Mouse (Mus musculus) embryonic stem cell, embryonic (primary cell): ENCODE measurements around the gene Gm47189.
"Not testable (repeated sequence)": the region's sequence is repeated elsewhere in the genome, so short reads cannot be mapped to it uniquely, and the experiment has no call there.

ENCODE experiments used
- CTCF ChIA-PET, 4 experiments: fragments of 300-600 bp in 2 of 4; fragments of 350-600 bp in 2 of 4; sonication (Branson Sonifier 250); formaldehyde crosslinking; loops; one replicate each; lab custom pipeline; 2022; ENCODE audit warnings: inconsistent platforms in 2 of 4; lab: Charles Lee
- POLR2A ChIA-PET, 4 experiments: fragments of 300-600 bp in 2 of 4; fragments of 350-600 bp in 2 of 4; sonication (Branson Sonifier 250); formaldehyde crosslinking; loops; one replicate each; lab custom pipeline; 2022; ENCODE audit warnings: antibody characterized with exemption in 4 of 4, inconsistent platforms in 1 of 4; lab: Charles Lee

The Gm47189 gene

GRCm38 (mm10) chr14:41772341-41772740 is at the start of gene Gm47189:
TSS of gene Gm47189 (minus strand) at chr14:41772441.
- POLR2A ChIA-PET, CTCF ChIA-PET: not testable (repeated sequence)

- CTCF ChIA-PET, POLR2A ChIA-PET: not testable (repeated sequence)
Observed at GRCm38 (mm10) chr14:41755931-41756330, 16.3 kb downstream of the Gm47189 start.

GRCm38 (mm10) chr14:41750514-41750913 is 21.7 kb downstream of the Gm47189 start, which contains the start of gene Gm7929:
TSS of gene Gm7929 (minus strand) at chr14:41750614.
- POLR2A ChIA-PET, CTCF ChIA-PET: not testable (repeated sequence)

DNA sequence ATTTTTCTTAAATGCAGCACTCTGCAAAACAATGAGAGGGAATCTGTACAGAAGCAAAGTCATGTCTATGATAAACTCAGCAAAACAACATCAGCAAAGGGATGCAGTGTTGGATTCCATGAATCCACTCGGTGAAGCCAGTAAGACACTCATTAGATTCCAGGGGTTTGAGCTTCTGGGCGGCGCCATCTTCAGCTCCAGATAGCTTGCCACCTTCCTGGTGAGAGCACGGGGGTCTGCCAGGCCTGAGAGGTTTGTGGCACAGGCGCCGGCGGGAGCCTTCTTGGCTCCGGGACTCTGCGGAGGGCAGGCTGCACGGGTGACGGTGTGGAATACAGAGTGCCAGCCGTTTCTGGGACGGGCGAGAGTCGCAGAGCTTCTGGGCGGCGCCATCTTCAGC is 48.8 kb downstream of the Gm47189 start:
- CTCF ChIA-PET, POLR2A ChIA-PET: not testable (repeated sequence)

GRCm38 (mm10) chr14:41717180-41717579 is 55.1 kb downstream of the Gm47189 start:
- POLR2A ChIA-PET, CTCF ChIA-PET: not testable (repeated sequence)
